Mouse (Mus musculus) embryonic facial prominence, embryonic 11.5 days (tissue): ENCODE results near the gene Sytl3. TPM values are rescaled to one million over a fixed set of nuclear protein-coding genes. Genes with fewer than 3 reads are reported as not detected.

Experiments used
- ATAC-seq: fragments of 200-750 bp; cut with Nextera tagmentation; replicated peaks from 2 replicates; pipeline ENCODE4 v1.8.0; 2017; ENCODE audit warnings: low read depth; ENCODE audit not compliant: insufficient number of reproducible peaks, low FRiP score, low TSS enrichment
- DNase-seq: peaks from one replicate; pipeline ENCODE4 v3.0.0-alpha.2; 2015; ENCODE audit warnings: low spot score
- H3K27ac ChIP-seq: fragments of 300-500 bp; sonication (generic); replicated peaks from 2 replicates; pipeline ENCODE4 v1.5.1; 2014; ENCODE audit warnings: mild to moderate bottlenecking, low read depth, low read length, control low read depth
- H3K27me3 ChIP-seq: fragments of 300-500 bp; sonication (generic); 2 replicates; pipeline ENCODE4 v1.6.1; 2014; ENCODE audit warnings: mild to moderate bottlenecking, low read length, moderate library complexity, mixed read lengths; ENCODE audit not compliant: control insufficient read depth, insufficient read depth
- H3K36me3 ChIP-seq: fragments of 300-500 bp; sonication (generic); replicated peaks from 2 replicates; pipeline ENCODE4 v1.6.1; 2014; ENCODE audit warnings: low read depth, mild to moderate bottlenecking, low read length, moderate library complexity, mixed read lengths; ENCODE audit not compliant: control insufficient read depth, insufficient read depth
- H3K4me1 ChIP-seq: fragments of 300-500 bp; sonication (generic); 2 replicates; pipeline ENCODE4 v1.6.1; 2014; ENCODE audit warnings: low read length, mixed read lengths; ENCODE audit not compliant: control insufficient read depth, insufficient read depth
- H3K4me2 ChIP-seq: fragments of 300-500 bp; sonication (generic); 2 replicates; pipeline ENCODE4 v1.6.1; 2014; ENCODE audit warnings: low read depth, mild to moderate bottlenecking, control low read depth, low read length, moderate library complexity
- H3K4me3 ChIP-seq: fragments of 300-500 bp; sonication (generic); 2 replicates; pipeline ENCODE4 v1.5.1; 2014; ENCODE audit warnings: low read depth, low read length, control low read depth
- H3K9ac ChIP-seq: fragments of 300-500 bp; sonication (generic); replicated peaks from 2 replicates; pipeline ENCODE4 v1.6.1; 2014; ENCODE audit warnings: mild to moderate bottlenecking, control low read depth, low read length
- H3K9me3 ChIP-seq: fragments of 300-500 bp; sonication (generic); replicated peaks from 2 replicates; pipeline ENCODE4 v1.6.1; 2016; ENCODE audit warnings: mild to moderate bottlenecking, low read length, inconsistent platforms, mixed read lengths; ENCODE audit not compliant: control insufficient read depth
- WGBS: fragments of 180-500 bp; shearing (Covaris S2); extraction: QIAGEN DNeasy Blood & Tissue Kit; methylation state at CpG from one replicate; pipeline ENCODE4 v1.1.7; 2014; 5-methylcytosine and 5-hydroxymethylcytosine counted together
- polyA plus RNA-seq: library from polyadenylated mRNA; unstranded; fragments of >200 nt; fragmentation: Nextera tagmentation; extraction: Ambion mirVana; gene quantifications from 2 replicates; pipeline ENCODE4 v1.2.1, GENCODE M21; 2014

Sytl3 gene
- polyA plus RNA-seq, 1 experiment from 2014 or later = not detected

DNA sequence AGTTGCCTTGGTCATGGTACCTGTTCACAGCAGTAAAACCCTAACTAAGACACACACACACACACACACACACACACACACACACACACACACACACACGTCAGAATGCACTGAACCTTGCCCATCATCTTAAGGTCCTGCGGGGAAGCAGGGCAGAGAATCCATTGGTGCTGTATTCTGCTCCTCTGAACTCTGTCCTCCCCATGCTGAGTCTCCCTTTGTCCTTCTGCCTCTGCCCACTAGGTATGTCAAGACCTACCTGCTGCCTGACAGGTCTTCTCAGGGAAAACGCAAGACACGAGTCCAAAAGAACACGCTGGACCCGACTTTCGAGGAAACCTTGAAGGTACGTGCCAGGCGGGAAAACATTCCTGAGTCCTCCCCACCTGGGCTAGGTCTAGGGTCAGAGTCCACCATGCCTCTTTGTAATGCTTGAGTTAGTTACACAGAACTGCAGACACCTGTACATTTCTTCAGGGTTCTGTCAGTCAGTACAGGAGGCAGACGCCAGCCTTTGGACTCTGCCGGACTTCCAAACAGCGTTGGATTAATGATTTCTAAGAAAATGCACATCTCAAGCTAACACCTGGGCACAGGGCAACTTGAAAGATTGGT is 69.2 kb downstream of the Sytl3 start:
- DNase-seq = no peak
- no peak overlapping the region for H3K27ac ChIP-seq
- no peak for ATAC-seq
- no peaks in the 10 kb centered on the region for H3K36me3 ChIP-seq
- H3K4me3 ChIP-seq = no peak overlapping the region
- H3K9ac ChIP-seq = no peak overlapping the region
- H3K4me2 ChIP-seq = no peak overlapping the region
- WGBS = 92% methylated on average over 12 of the region's 12 CpGs
- H3K4me1 ChIP-seq = no peaks in the 10 kb centered on the region
- H3K9me3 ChIP-seq = no peaks in the 10 kb centered on the region
- no peaks in the 10 kb centered on the region for H3K27me3 ChIP-seq

GRCm38 (mm10) chr17:6729244-6729742 is 70.4 kb downstream of the Sytl3 start:
- Histone ChIP-seq H3K27ac (no peak overlapping the region), H3K4me2 (no peak overlapping the region), H3K36me3 (no peaks in the 10 kb centered on the region), H3K4me1 (no peaks in the 10 kb centered on the region), H3K9ac (no peak overlapping the region), H3K4me3 (no peak overlapping the region), H3K9me3 (no peaks in the 10 kb centered on the region), H3K27me3 (no peaks in the 10 kb centered on the region)
- 19% methylated on average over 6 of the region's 6 CpGs for WGBS
- ATAC-seq (no peak), DNase-seq (no peak)

- no peak overlapping the region for H3K9ac ChIP-seq
- no peaks in the 10 kb centered on the region for H3K36me3 ChIP-seq
- no peaks in the 10 kb centered on the region; the same call in 1 of the 2 replicates for H3K4me1 ChIP-seq
- no peak for ATAC-seq
- no peaks in the 10 kb centered on the region for H3K27me3 ChIP-seq
- no peak overlapping the region for H3K4me3 ChIP-seq
- no peaks in the 10 kb centered on the region for H3K9me3 ChIP-seq
- H3K27ac ChIP-seq = no peak overlapping the region
- no peak for DNase-seq
- H3K4me2 ChIP-seq = no peak overlapping the region
- 67% methylated on average over 8 of the region's 8 CpGs for WGBS
Observed at GRCm38 (mm10) chr17:6731132-6731531, 72.2 kb downstream of the Sytl3 start.

DNA sequence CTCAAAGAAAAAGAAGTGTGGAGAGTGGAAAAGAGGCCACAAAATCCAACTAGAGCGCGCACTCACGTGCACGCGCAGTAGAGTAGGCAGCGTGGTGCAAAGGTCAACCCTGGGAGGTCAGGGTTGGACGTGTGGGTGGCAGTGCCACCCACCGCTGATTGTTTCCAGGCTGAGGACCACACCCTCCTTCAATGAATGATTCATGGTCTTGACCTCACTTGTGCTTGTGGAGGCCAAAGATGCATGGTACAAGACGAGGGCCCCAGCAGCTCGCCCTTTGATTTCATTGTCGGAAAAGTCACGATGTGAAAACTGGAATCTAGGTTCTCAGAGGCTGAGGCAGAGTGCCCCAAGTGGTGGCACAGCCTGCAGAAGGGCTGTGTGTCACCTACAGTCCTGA is 72.7 kb downstream of the Sytl3 start:
- no peak for DNase-seq
- H3K4me2 ChIP-seq = no peak overlapping the region
- no peaks in the 10 kb centered on the region; the same call in 1 of the 2 replicates for H3K4me1 ChIP-seq
- no peaks in the 10 kb centered on the region for H3K36me3 ChIP-seq
- no peaks in the 10 kb centered on the region for H3K27me3 ChIP-seq
- ATAC-seq = no peak
- H3K27ac ChIP-seq = no peak overlapping the region
- WGBS = 79% methylated on average over 12 of the region's 12 CpGs
- H3K9me3 ChIP-seq = no peaks in the 10 kb centered on the region
- no peak overlapping the region for H3K4me3 ChIP-seq
- no peak overlapping the region for H3K9ac ChIP-seq

GRCm38 (mm10) chr17:6732665-6733064 is 73.8 kb downstream of the Sytl3 start:
- Histone ChIP-seq H3K27me3 (no peaks in the 10 kb centered on the region), H3K4me1 (no peaks in the 10 kb centered on the region; the same call in none of the 2 replicates), H3K4me3 (no peak overlapping the region), H3K4me2 (no peak overlapping the region), H3K9me3 (no peaks in the 10 kb centered on the region), H3K27ac (no peak overlapping the region), H3K36me3 (no peaks in the 10 kb centered on the region), H3K9ac (no peak overlapping the region)
- WGBS = 89% methylated on average over 4 of the region's 4 CpGs
- DNase-seq (no peak), ATAC-seq (no peak)

- no peak overlapping the region for H3K4me3 ChIP-seq
- no peaks in the 10 kb centered on the region for H3K27me3 ChIP-seq
- DNase-seq = no peak
- 89% methylated on average over 10 of the region's 10 CpGs for WGBS
- H3K9me3 ChIP-seq = no peaks in the 10 kb centered on the region
- no peaks in the 10 kb centered on the region; the same call in none of the 2 replicates for H3K4me1 ChIP-seq
- no peak overlapping the region for H3K4me2 ChIP-seq
- H3K9ac ChIP-seq = no peak overlapping the region
- H3K27ac ChIP-seq = no peak overlapping the region
- ATAC-seq = no peak
- H3K36me3 ChIP-seq = no peaks in the 10 kb centered on the region
Observed at GRCm38 (mm10) chr17:6733322-6733875, 74.5 kb downstream of the Sytl3 start.

DNA sequence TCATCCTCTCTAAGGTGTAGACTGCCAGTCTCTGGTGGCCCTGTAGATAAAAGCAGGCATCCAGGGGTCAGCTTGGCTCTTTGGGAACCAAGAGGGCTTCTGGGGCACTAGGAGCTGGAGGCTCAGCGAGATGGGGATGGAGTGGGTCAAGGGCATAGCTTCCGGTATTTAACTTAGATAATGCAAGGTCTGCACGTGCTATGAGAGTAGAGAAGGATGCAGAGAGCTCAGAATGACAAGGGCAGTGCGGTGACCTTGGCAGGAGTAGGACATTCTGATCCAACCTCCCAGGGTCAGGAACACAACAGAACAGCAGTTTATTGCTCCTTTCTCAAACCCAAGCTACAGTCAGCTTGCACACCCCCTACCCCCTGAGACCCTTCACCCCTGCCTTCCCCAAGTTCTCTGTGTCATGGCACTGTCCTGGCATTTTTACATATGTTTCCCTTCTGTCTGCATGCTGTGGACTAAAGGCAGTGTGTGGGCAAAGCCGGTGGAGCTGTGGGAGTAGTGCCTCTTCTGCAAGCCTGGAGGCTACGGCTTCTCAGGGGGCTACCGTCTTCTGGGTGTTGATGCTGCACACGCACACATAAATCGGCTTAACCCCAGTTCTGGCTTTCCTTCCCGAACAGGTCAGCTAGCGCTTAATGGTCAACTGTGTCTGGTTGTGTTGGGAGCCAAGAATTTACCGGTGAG is 76.0 kb downstream of the Sytl3 start:
- Histone ChIP-seq H3K4me2 (no peak overlapping the region), H3K36me3 (no peaks in the 10 kb centered on the region; the same call in 1 of the 2 replicates), H3K27me3 (no peaks in the 10 kb centered on the region), H3K27ac (no peak overlapping the region), H3K4me1 (no peaks in the 10 kb centered on the region; the same call in none of the 2 replicates), H3K9me3 (no peaks in the 10 kb centered on the region), H3K4me3 (no peak overlapping the region), H3K9ac (no peak overlapping the region)
- DNase-seq = no peak
- no peak for ATAC-seq
- WGBS = 93% methylated on average over 12 of the region's 12 CpGs
